Mouse (Mus musculus): Measurements from ENCODE around the gene Ehmt1. TPM values are rescaled to one million over a fixed set of nuclear protein-coding genes. Genes with fewer than 3 reads are reported as not detected.

The Ehmt1 gene
- total and polyA plus RNA-seq, 2 experiments: 21.8 to 24.0 TPM

GRCm38 (mm10) chr2:24905653-24906155 is 13.7 kb downstream of the Ehmt1 start:
- Histone ChIP-seq H3K4me3 (ENCODE audit: insufficient read depth, low read depth, low read length) (no peak overlapping the region), H3K36me3 (ENCODE audit: control insufficient read depth, insufficient read depth, low read length) (no peaks in the 10 kb centered on the region), H3K9ac (ENCODE audit: low read depth, low read length) (no peak overlapping the region), H3K4me1 (ENCODE audit: control insufficient read depth, insufficient read depth, low read length) (peaks cover 13% of the 10 kb centered on the region), H3K27me3 (ENCODE audit: control insufficient read depth, insufficient read depth, low read length) (no peaks in the 10 kb centered on the region), H3K27ac (replicated peaks; ENCODE audit: insufficient read depth, low read depth, low read length) (no peak overlapping the region), H3K79me2 (ENCODE audit: control insufficient read depth, insufficient read depth, low read length) (peaks cover 33% of the 10 kb centered on the region)
- 51% methylated on average over 2 of the region's 2 CpGs for WGBS
- DNase-seq (ENCODE audit: extremely low read depth, low read depth, low spot score): no peak
- no peak for TF ChIP-seq POLR2A (IDR thresholded peaks at IDR 0.05; ENCODE audit: extremely low read depth, insufficient read depth, low read length)
- TF ChIP-seq CTCF (IDR thresholded peaks at IDR 0.05; ENCODE audit: low read depth, low read length): no peak

GRCm38 (mm10) chr2:24904823-24905652 is 14.4 kb downstream of the Ehmt1 start:
- Histone ChIP-seq H3K4me3 (ENCODE audit: insufficient read depth, low read depth, low read length) (no peak overlapping the region), H3K36me3 (ENCODE audit: control insufficient read depth, insufficient read depth, low read length) (no peaks in the 10 kb centered on the region), H3K79me2 (ENCODE audit: control insufficient read depth, insufficient read depth, low read length) (peaks cover 33% of the 10 kb centered on the region), H3K27me3 (ENCODE audit: control insufficient read depth, insufficient read depth, low read length) (no peaks in the 10 kb centered on the region), H3K4me1 (ENCODE audit: control insufficient read depth, insufficient read depth, low read length) (peaks cover 13% of the 10 kb centered on the region), H3K9ac (ENCODE audit: low read depth, low read length) (no peak overlapping the region), H3K27ac (replicated peaks; ENCODE audit: insufficient read depth, low read depth, low read length) (no peak overlapping the region)
- 90% methylated on average over 11 of the region's 11 CpGs for WGBS
- no peak for DNase-seq (ENCODE audit: extremely low read depth, low read depth, low spot score)
- TF ChIP-seq CTCF (IDR thresholded peaks at IDR 0.05; ENCODE audit: low read depth, low read length): no peak
- no peak for TF ChIP-seq POLR2A (IDR thresholded peaks at IDR 0.05; ENCODE audit: extremely low read depth, insufficient read depth, low read length)

- Histone ChIP-seq H3K79me2 (ENCODE audit: control insufficient read depth, insufficient read depth, low read length) (peaks cover 32% of the 10 kb centered on the region), H3K4me1 (ENCODE audit: control insufficient read depth, insufficient read depth, low read length) (peaks cover 13% of the 10 kb centered on the region), H3K9ac (ENCODE audit: low read depth, low read length) (no peak overlapping the region), H3K27me3 (ENCODE audit: control insufficient read depth, insufficient read depth, low read length) (no peaks in the 10 kb centered on the region), H3K4me3 (ENCODE audit: insufficient read depth, low read depth, low read length) (no peak overlapping the region), H3K27ac (replicated peaks; ENCODE audit: insufficient read depth, low read depth, low read length) (no peak overlapping the region), H3K36me3 (ENCODE audit: control insufficient read depth, insufficient read depth, low read length) (no peaks in the 10 kb centered on the region)
- DNase-seq (ENCODE audit: extremely low read depth, low read depth, low spot score): no peak
- no peak for TF ChIP-seq POLR2A (IDR thresholded peaks at IDR 0.05; ENCODE audit: extremely low read depth, insufficient read depth, low read length)
- TF ChIP-seq CTCF (IDR thresholded peaks at IDR 0.05; ENCODE audit: low read depth, low read length): no peak
- 84% methylated on average over 6 of the region's 6 CpGs for WGBS
These were observed 16.4 kb downstream of the Ehmt1 start for GRCm38 (mm10) chr2:24902999-24903398.

GRCm38 (mm10) chr2:24901055-24901454 is 18.4 kb downstream of the Ehmt1 start:
- 57% methylated on average over 5 of the region's 5 CpGs for WGBS
- H3K27ac ChIP-seq (replicated peaks; ENCODE audit: insufficient read depth, low read depth, low read length): no peak overlapping the region
- no peaks in the 10 kb centered on the region for H3K27me3 ChIP-seq (ENCODE audit: control insufficient read depth, insufficient read depth, low read length)
- TF ChIP-seq POLR2A (IDR thresholded peaks at IDR 0.05; ENCODE audit: extremely low read depth, insufficient read depth, low read length) (no peak), CTCF (IDR thresholded peaks at IDR 0.05; ENCODE audit: low read depth, low read length) (no peak)
- peaks cover 37% of the 10 kb centered on the region for H3K79me2 ChIP-seq (ENCODE audit: control insufficient read depth, insufficient read depth, low read length)
- DNase-seq (ENCODE audit: extremely low read depth, low read depth, low spot score): no peak
- no peak overlapping the region for H3K9ac ChIP-seq (ENCODE audit: low read depth, low read length)
- peaks cover 10% of the 10 kb centered on the region for H3K4me1 ChIP-seq (ENCODE audit: control insufficient read depth, insufficient read depth, low read length)
- no peaks in the 10 kb centered on the region for H3K36me3 ChIP-seq (ENCODE audit: control insufficient read depth, insufficient read depth, low read length)
- H3K4me3 ChIP-seq (ENCODE audit: insufficient read depth, low read depth, low read length): no peak overlapping the region

- H3K27ac ChIP-seq (replicated peaks; ENCODE audit: insufficient read depth, low read depth, low read length): no peak overlapping the region
- H3K4me1 ChIP-seq (ENCODE audit: control insufficient read depth, insufficient read depth, low read length): peaks cover 7% of the 10 kb centered on the region
- no peaks in the 10 kb centered on the region for H3K27me3 ChIP-seq (ENCODE audit: control insufficient read depth, insufficient read depth, low read length)
- no peak overlapping the region for H3K4me3 ChIP-seq (ENCODE audit: insufficient read depth, low read depth, low read length)
- WGBS: 87% methylated on average over 2 of the region's 2 CpGs
- no peak overlapping the region for H3K9ac ChIP-seq (ENCODE audit: low read depth, low read length)
- H3K79me2 ChIP-seq (ENCODE audit: control insufficient read depth, insufficient read depth, low read length): peaks cover 37% of the 10 kb centered on the region
- no peak for TF ChIP-seq CTCF (IDR thresholded peaks at IDR 0.05; ENCODE audit: low read depth, low read length)
- TF ChIP-seq POLR2A (IDR thresholded peaks at IDR 0.05; ENCODE audit: extremely low read depth, insufficient read depth, low read length): no peak
- no peaks in the 10 kb centered on the region for H3K36me3 ChIP-seq (ENCODE audit: control insufficient read depth, insufficient read depth, low read length)
- no peak for DNase-seq (ENCODE audit: extremely low read depth, low read depth, low spot score)
These were observed 20.1 kb downstream of the Ehmt1 start for GRCm38 (mm10) chr2:24899292-24899691.

- TF ChIP-seq CTCF (IDR thresholded peaks at IDR 0.05; ENCODE audit: low read depth, low read length): no peak
- TF ChIP-seq POLR2A (IDR thresholded peaks at IDR 0.05; ENCODE audit: extremely low read depth, insufficient read depth, low read length): no peak
- DNase-seq (ENCODE audit: extremely low read depth, low read depth, low spot score): no peak
- peaks cover 45% of the 10 kb centered on the region for H3K79me2 ChIP-seq (ENCODE audit: control insufficient read depth, insufficient read depth, low read length)
- H3K4me3 ChIP-seq (ENCODE audit: insufficient read depth, low read depth, low read length): no peak overlapping the region
- H3K36me3 ChIP-seq (ENCODE audit: control insufficient read depth, insufficient read depth, low read length): no peaks in the 10 kb centered on the region
- no peaks in the 10 kb centered on the region for H3K27me3 ChIP-seq (ENCODE audit: control insufficient read depth, insufficient read depth, low read length)
- no peak overlapping the region for H3K27ac ChIP-seq (replicated peaks; ENCODE audit: insufficient read depth, low read depth, low read length)
- WGBS: 70% methylated on average over 4 of the region's 4 CpGs
- peaks cover 21% of the 10 kb centered on the region for H3K4me1 ChIP-seq (ENCODE audit: control insufficient read depth, insufficient read depth, low read length)
- no peak overlapping the region for H3K9ac ChIP-seq (ENCODE audit: low read depth, low read length)
These were observed 22.7 kb downstream of the Ehmt1 start for GRCm38 (mm10) chr2:24896761-24897160.

Data from liver, adult 2 months (tissue).